Mouse (Mus musculus): ENCODE data around the gene Abhd8.

- no peak for TF ChIP-seq CTCF (IDR thresholded peaks at IDR 0.05; ENCODE audit: low read depth, low read length)
- TF ChIP-seq GATA2 (IDR thresholded peaks at IDR 0.05; ENCODE audit: borderline replicate concordance, low read depth, low read length), result no peak
- no peak for TF ChIP-seq TAL1 (conservative IDR thresholded peaks at IDR 0.05; ENCODE audit: low read depth, low read length)
Observed at GRCm38 (mm10) chr8:71474344-71474743, 10.9 kb upstream of the Abhd8 start.

Data from G1E (cell line).